Mouse (Mus musculus): ENCODE measurements around the gene Mdh2.

Gene Mdh2

DNA sequence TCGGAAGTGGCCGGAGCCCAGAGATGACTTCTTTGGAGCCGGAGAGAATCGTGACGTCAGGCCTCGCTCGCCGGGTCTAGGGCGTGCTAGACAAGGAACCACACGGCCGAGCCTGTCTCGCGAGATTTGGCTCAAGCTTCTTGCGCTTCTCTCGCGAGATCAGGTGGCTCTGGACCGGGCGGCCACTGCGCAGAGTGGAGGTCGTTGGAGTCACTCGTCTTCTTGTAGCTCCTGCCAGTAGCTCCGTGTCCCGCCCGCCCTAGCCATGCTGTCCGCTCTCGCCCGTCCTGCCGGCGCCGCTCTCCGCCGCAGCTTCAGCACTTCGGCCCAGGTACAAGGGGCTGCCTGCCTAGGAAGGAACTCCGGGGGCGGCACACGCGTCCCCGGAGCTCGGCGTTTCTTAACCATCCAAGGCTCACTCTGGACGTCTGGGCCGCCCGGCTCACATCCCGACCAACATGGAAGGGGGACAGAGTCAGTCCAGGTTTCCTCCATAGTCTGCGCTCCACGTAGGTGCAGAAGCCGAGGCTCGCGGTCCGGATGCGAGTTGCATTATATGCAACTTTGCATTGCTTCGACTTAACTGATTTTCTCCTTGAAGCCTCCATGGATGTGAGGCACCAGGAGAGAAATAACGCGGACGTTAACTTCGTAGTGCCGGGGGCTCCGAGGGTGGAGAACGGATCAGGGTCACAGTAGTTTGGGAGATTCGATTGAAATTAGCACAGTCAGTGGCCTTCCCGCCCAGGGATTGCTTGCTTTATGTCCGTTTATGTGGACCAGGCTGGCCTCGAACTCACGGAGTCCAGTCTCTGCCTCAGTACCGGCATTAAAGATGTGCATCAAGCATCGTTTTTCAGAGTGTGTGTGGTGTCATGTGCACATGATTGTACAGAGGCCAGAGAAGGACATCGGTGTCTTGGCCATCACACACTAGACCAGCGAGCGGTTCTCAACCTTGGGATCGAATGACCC, at the start of gene Mdh2:
Gene Mdh2 (plus strand): TSS at position 10 of the 975 bp plus-strand sequence.
- DNase-seq (ENCODE audit: low spot score) = peak; percentile 100

- no peak for DNase-seq (ENCODE audit: low spot score)
Measured at GRCm38 (mm10) chr5:135729351-135729750, 48.9 kb upstream of the Mdh2 start.

DNA sequence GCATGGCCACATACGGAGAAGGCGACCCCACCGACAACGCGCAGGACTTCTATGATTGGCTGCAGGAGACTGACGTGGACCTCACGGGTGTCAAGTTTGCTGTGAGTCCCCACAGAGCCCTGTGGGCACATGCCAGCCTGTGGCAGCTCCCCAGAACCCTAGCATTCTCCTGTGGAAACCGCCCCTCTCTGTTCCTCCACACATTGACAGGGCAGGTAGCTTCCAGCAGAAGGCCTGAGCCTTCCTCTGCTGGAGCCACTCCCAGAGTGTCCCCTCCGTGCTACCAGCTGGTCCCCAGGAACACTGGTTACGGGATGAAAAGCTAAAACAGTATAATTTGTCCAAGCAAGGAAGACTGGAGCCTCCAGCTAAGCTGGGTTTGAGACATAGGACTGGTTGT, 48.0 kb upstream of the Mdh2 start:
- DNase-seq (ENCODE audit: low spot score) = no peak

GRCm38 (mm10) chr5:135730916-135731315, 47.4 kb upstream of the Mdh2 start:
- no peak for DNase-seq (ENCODE audit: low spot score)

DNA sequence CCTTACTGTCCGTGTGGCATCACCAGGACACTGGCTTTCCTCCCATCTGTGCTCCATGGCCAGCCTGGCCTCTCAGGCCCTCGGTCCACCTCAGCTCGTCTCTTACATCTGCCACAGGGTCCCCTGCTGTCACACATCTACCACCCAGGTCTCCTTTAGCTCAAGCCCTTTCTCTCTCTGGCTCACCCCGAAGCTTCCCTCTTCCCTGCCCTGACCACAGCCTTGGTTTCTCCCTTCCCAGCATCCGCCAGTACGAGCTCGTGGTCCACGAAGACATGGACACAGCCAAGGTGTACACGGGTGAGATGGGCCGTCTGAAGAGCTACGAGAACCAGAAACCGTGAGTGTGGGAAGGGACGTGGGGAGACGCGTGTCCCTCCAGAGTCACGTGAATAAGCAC, 47.0 kb upstream of the Mdh2 start:
- DNase-seq (ENCODE audit: low spot score) = no peak

DNA sequence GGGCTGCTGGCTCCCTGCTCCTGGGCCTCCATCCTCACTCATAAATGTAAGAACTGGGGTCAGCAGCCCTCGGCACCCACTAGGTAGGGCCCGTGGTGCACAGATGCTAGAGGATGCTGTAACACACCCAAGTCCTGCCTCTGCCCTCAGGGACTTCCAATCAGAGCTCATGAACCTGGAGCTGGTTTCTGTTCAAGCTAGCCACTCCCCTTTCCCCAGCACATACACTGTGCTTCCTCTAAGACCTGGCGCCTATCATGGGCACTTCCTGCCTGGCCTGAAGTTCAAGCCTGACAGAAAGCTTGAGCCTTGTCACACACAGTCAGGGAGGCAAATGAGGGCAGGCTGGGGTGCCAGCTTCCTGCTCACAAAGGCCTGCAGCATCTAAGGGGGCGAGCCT, 45.2 kb upstream of the Mdh2 start:
- DNase-seq (ENCODE audit: low spot score) = no peak

- no peak for DNase-seq (ENCODE audit: low spot score)
Measured at GRCm38 (mm10) chr5:135734057-135734680, 44.1 kb upstream of the Mdh2 start.

- no peak for DNase-seq (ENCODE audit: low spot score)
Measured at GRCm38 (mm10) chr5:135735741-135736140, 42.5 kb upstream of the Mdh2 start.

GRCm38 (mm10) chr5:135736544-135736943, 41.7 kb upstream of the Mdh2 start:
- DNase-seq (ENCODE audit: low spot score) = no peak

- no peak for DNase-seq (ENCODE audit: low spot score)
Measured at GRCm38 (mm10) chr5:135737154-135737553, 41.1 kb upstream of the Mdh2 start.

GRCm38 (mm10) chr5:135738266-135738665, 40.0 kb upstream of the Mdh2 start:
- no peak for DNase-seq (ENCODE audit: low spot score)

GRCm38 (mm10) chr5:135742156-135742555, 36.1 kb upstream of the Mdh2 start:
- peak; percentile 25 for DNase-seq (ENCODE audit: low spot score)

DNA sequence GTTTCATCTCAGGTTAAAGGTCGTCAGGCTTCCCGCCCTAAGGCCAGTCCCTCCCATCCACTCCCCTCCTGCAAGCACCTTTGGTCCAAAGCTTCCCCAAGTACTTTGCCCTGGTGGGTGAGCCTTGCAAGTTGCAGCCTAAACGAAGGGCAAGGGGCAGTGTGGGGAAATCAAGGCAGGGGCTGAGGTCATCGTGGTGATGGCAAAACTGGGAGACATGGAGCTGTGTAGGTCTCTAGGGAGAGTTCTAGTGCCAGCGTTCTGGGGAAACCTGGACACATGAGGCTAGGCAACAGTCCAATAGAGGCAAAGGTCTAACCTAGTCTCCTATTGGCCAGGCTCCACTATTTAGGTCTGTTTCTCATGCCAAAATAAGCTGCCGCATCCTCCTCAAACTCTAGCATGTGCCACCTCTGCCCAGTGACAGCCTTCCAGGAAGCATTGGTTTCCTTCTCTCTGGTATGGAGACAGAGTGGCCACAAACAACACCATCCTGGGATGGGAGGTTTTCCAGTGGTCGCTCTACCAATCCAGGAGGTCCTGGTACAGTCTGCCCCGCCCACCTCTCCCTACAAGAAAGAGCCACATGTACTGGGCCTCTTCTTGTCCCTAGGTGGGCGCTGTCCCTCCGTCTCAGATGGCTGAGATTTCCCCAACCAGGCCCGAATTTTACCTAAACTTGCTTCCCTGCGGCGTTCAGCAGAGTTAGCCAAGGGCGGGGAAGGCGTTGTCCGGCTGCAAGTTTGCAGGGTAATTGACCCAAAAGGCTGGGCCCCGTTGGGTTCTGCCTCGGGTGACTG, 35.1 kb upstream of the Mdh2 start:
- DNase-seq (ENCODE audit: low spot score) = peak; percentile 70

GRCm38 (mm10) chr5:135743741-135744609, 34.3 kb upstream of the Mdh2 start, which contains the start of gene Tmem120a:
Gene Tmem120a (minus strand): TSS chr5:135744448.
- DNase-seq (ENCODE audit: low spot score) = peak; percentile 96

DNA sequence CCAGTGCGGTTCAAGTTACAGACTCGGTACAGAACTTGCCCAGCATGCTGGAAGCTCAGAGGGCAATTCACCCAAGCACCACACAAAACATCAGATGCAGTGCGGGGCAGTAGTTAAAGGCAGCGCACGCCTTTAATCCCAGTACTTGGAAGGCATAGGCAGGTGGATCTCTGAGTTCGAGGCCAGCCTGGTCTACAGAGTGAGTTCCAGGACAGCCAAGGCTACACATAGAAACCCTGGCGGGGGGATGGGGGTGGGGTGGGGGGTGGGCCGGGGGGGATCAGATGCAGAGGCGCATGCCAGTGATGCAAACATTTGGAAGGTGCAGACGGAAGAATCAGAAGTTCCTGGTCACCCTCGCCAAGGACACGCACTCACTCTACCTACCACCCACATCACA, 33.5 kb upstream of the Mdh2 start:
- no peak for DNase-seq (ENCODE audit: low spot score)

GRCm38 (mm10) chr5:135751041-135751440, 27.2 kb upstream of the Mdh2 start:
- DNase-seq (ENCODE audit: low spot score) = no peak

- no peak for DNase-seq (ENCODE audit: low spot score)
Measured at GRCm38 (mm10) chr5:135751595-135751994, 26.7 kb upstream of the Mdh2 start.

DNA sequence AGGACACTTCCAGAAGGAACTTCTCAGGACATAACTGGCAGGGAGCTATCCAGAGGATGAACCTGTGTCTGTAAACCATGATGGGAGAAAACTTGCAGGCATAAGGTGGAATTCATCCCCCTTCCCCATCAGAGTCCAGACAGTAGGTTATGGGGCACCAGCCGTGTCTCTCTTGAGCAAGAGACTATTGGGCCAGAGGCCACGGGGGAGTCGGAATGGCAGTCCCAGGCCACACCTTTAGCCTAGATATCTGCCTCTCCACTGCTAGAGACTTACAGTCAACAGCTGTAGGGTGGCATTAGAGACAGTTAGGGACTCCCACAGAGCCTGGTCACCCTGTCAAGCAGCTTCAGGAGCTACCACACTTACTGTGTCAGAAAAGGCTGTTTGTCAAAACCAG, 16.4 kb upstream of the Mdh2 start:
- DNase-seq (ENCODE audit: low spot score) = no peak

- peak; percentile 84 for DNase-seq (ENCODE audit: low spot score)
Measured at GRCm38 (mm10) chr5:135763526-135763925, 14.8 kb upstream of the Mdh2 start.

- no peak for DNase-seq (ENCODE audit: low spot score)
Measured at GRCm38 (mm10) chr5:135764971-135765370, 13.3 kb upstream of the Mdh2 start.

DNA sequence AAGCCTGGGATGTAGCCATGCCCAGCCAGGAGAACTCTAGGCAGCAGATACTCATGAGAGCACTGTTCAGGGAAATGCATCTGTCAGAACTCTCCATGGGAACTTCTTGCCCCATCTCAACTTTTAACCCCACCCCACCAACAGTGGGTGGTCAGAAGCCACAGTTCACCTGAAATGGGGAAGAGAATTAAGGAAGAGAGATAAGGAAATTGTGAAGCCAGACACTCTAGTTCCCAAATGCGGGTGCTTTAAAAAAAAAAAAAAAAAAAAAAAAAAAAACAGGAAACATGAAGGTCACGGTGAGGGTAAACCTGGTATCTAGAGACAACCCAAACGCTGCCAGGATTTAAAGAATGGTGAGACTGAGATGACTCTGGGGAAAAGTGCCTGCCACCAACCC, 5.8 kb upstream of the Mdh2 start:
- no peak for DNase-seq (ENCODE audit: low spot score)

Data from embryo, embryonic 10 days (tissue).